Mouse (Mus musculus) c-Kit-negative CD71-positive TER-119-positive erythroid progenitor cells, embryonic 14.5 days (primary cell): ENCODE measurements at regions not wholly inside any gene's neighbourhood (a gene's known extent, or its start where the extent isn't known, plus 50 kb on each side); places are given as distances from the start of the nearest gene placed in this dataset.

Source experiments
- DNase-seq: peaks from one replicate; pipeline ENCODE4 v3.0.0-alpha.2; 2013; ENCODE audit warnings: low read depth, low spot score

GRCm38 (mm10) chr3:52603244-52603704 lies 335.1 kb downstream of the Foxo1 start:
- DNase-seq = no peak

- no peak for DNase-seq
Measured at GRCm38 (mm10) chr3:52601011-52601745, 333.0 kb downstream of the Foxo1 start.

GRCm38 (mm10) chr3:52600581-52600980 lies 332.4 kb downstream of the Foxo1 start:
- no peak for DNase-seq

- DNase-seq = no peak
Measured at GRCm38 (mm10) chr3:52600146-52600545, 332.0 kb downstream of the Foxo1 start.

- DNase-seq = no peak
Measured at GRCm38 (mm10) chr3:52586418-52586817, 318.3 kb downstream of the Foxo1 start.

GRCm38 (mm10) chr3:52579917-52580316 lies 311.8 kb downstream of the Foxo1 start:
- DNase-seq = no peak

GRCm38 (mm10) chr3:52579096-52579495 lies 311.0 kb downstream of the Foxo1 start:
- no peak for DNase-seq

GRCm38 (mm10) chr3:52576703-52577244 lies 308.6 kb downstream of the Foxo1 start:
- no peak for DNase-seq

GRCm38 (mm10) chr3:52575237-52575798 lies 307.2 kb downstream of the Foxo1 start:
- DNase-seq = no peak

- no peak for DNase-seq
Measured at GRCm38 (mm10) chr3:52574341-52574740, 306.2 kb downstream of the Foxo1 start.

GRCm38 (mm10) chr3:52573806-52574205 lies 305.7 kb downstream of the Foxo1 start:
- no peak for DNase-seq

GRCm38 (mm10) chr3:52572514-52573485 lies 304.7 kb downstream of the Foxo1 start:
- DNase-seq = no peak

- no peak for DNase-seq
Measured at GRCm38 (mm10) chr3:52567606-52568372, 299.7 kb downstream of the Foxo1 start.

GRCm38 (mm10) chr3:52563595-52563994 lies 295.5 kb downstream of the Foxo1 start:
- no peak for DNase-seq

- DNase-seq = no peak
Measured at GRCm38 (mm10) chr3:52562816-52563215, 294.7 kb downstream of the Foxo1 start.

GRCm38 (mm10) chr3:52559481-52559880 lies 291.3 kb downstream of the Foxo1 start:
- DNase-seq = no peak

- DNase-seq = no peak
Measured at GRCm38 (mm10) chr3:52558765-52559164, 290.6 kb downstream of the Foxo1 start.

GRCm38 (mm10) chr3:52557296-52557695 lies 289.2 kb downstream of the Foxo1 start:
- DNase-seq = no peak

GRCm38 (mm10) chr3:52555038-52555437 lies 286.9 kb downstream of the Foxo1 start:
- no peak for DNase-seq

GRCm38 (mm10) chr3:52554490-52554889 lies 286.4 kb downstream of the Foxo1 start:
- DNase-seq = no peak
